Mouse (Mus musculus) MEL (cell line): ENCODE results near the gene Usp19. TPM values are rescaled to one million over a fixed set of nuclear protein-coding genes. Genes with fewer than 3 reads are reported as not detected.
A peak's percentile ranks its signal among the peaks of the same experiment; 100 is the strongest.

Experiments used
- DNase-seq: peaks from one replicate; pipeline ENCODE4 v3.0.0; 2011; ENCODE audit warnings: low read depth, low spot score
- H3K27ac ChIP-seq: 2 replicates; pipeline ENCODE4 v1.5.1; 2012; ENCODE audit warnings: low read depth, mild to moderate bottlenecking, control low read depth, low read length, moderate library complexity; ENCODE audit not compliant: control insufficient read depth
- H3K27me3 ChIP-seq, 2 experiments: fragments of 150-350 bp in 1 of 2; sonication (generic) in 1 of 2; 2 replicates each; pipeline ENCODE4 v1.6.1; 2012; ENCODE audit warnings: low read length in 2 of 2, mild to moderate bottlenecking in 2 of 2, improper control_type of control experiment in 1 of 2, moderate library complexity in 1 of 2; ENCODE audit not compliant: insufficient read depth in 2 of 2, control insufficient read depth in 1 of 2
- H3K36me3 ChIP-seq, 2 experiments: 2 replicates each; pipeline ENCODE4 v1.6.1; 2012 to 2014; ENCODE audit warnings: low read length in 2 of 2, improper control_type of control experiment in 1 of 2, inconsistent platforms in 1 of 2, mild to moderate bottlenecking in 1 of 2; ENCODE audit not compliant: insufficient read depth in 2 of 2, control insufficient read depth in 1 of 2
- H3K4me1 ChIP-seq, 2 experiments: fragments of 150-350 bp in 1 of 2; sonication (generic) in 1 of 2; 2 replicates each; pipeline ENCODE4 v1.6.1; 2012; ENCODE audit warnings: low read length in 2 of 2, improper control_type of control experiment in 1 of 2, mild to moderate bottlenecking in 1 of 2; ENCODE audit not compliant: insufficient read depth in 2 of 2, control insufficient read depth in 1 of 2
- H3K4me3 ChIP-seq, 2 experiments: fragments of 150-350 bp in 1 of 2; sonication (generic) in 1 of 2; 2 replicates each; pipeline ENCODE4 v1.5.1; 2012; ENCODE audit warnings: low read depth in 2 of 2, low read length in 2 of 2, mild to moderate bottlenecking in 2 of 2, moderate library complexity in 2 of 2, control low read depth in 1 of 2, improper control_type of control experiment in 1 of 2; ENCODE audit not compliant: control insufficient read depth in 1 of 2, insufficient read depth in 1 of 2
- H3K79me2 ChIP-seq: 2 replicates; pipeline ENCODE4 v1.6.1; 2012; ENCODE audit warnings: mild to moderate bottlenecking, low read length, moderate library complexity; ENCODE audit not compliant: control insufficient read depth, poor library complexity, insufficient read depth
- H3K9ac ChIP-seq: 2 replicates; pipeline ENCODE4 v1.6.1; 2012; ENCODE audit warnings: low read depth, mild to moderate bottlenecking, control low read depth, low read length, moderate library complexity; ENCODE audit not compliant: control insufficient read depth, poor library complexity, severe bottlenecking
- H3K9me3 ChIP-seq: fragments of 150-350 bp; sonication (generic); replicated peaks from 2 replicates; pipeline ENCODE4 v1.6.1; 2012; ENCODE audit warnings: mild to moderate bottlenecking, low read length, improper control_type of control experiment, moderate library complexity; ENCODE audit not compliant: insufficient read depth
- BHLHE40 ChIP-seq: IDR thresholded peaks from 2 replicates; pipeline ENCODE4 v1.6.1; 2012; ENCODE audit warnings: low read depth, mild to moderate bottlenecking, inconsistent platforms, low read length, improper control_type of control experiment, borderline replicate concordance
- E2F4 ChIP-seq: IDR thresholded peaks from 2 replicates; pipeline ENCODE4 v1.6.1; 2011; ENCODE audit warnings: low read depth, low read length, improper control_type of control experiment, borderline replicate concordance
- ELF1 ChIP-seq: IDR thresholded peaks from 2 replicates; pipeline ENCODE4 v1.6.1; 2014; ENCODE audit warnings: low read depth, mild to moderate bottlenecking, inconsistent platforms, low read length, improper control_type of control experiment, moderate library complexity
- GATA1 ChIP-seq: IDR thresholded peaks from 2 replicates; pipeline ENCODE4 v1.6.1; 2011; ENCODE audit warnings: low read depth, low read length, improper control_type of control experiment
- HCFC1 ChIP-seq: IDR thresholded peaks from 2 replicates; pipeline ENCODE4 v1.6.1; 2012; ENCODE audit warnings: low read depth, mild to moderate bottlenecking, inconsistent platforms, low read length, improper control_type of control experiment, moderate library complexity
- JUND ChIP-seq: IDR thresholded peaks from 2 replicates; pipeline ENCODE4 v1.6.1; 2011; ENCODE audit warnings: low read depth, mild to moderate bottlenecking, improper control_type of control experiment, low read length
- MAFK ChIP-seq: IDR thresholded peaks from 2 replicates; pipeline ENCODE4 v1.6.1; 2011; ENCODE audit warnings: low read depth, mild to moderate bottlenecking, low read length, improper control_type of control experiment, borderline replicate concordance
- MYB ChIP-seq: IDR thresholded peaks from 2 replicates; pipeline ENCODE4 v1.6.1; 2011; ENCODE audit warnings: mild to moderate bottlenecking, low read depth, low read length, improper control_type of control experiment
- MYC ChIP-seq: IDR thresholded peaks from 2 replicates; pipeline ENCODE4 v1.6.1; 2011; ENCODE audit warnings: low read depth, mild to moderate bottlenecking, low read length, improper control_type of control experiment, moderate library complexity
- NELFE ChIP-seq: IDR thresholded peaks from 2 replicates; pipeline ENCODE4 v1.6.1; 2011; ENCODE audit warnings: low read depth, low read length, improper control_type of control experiment
- POLR2A ChIP-seq, 2 experiments: IDR thresholded peaks; 2 replicates each; pipeline ENCODE4 v1.6.1; 2011 to 2012; ENCODE audit warnings: low read length in 2 of 2, mild to moderate bottlenecking in 2 of 2, control low read depth in 1 of 2, improper control_type of control experiment in 1 of 2, low read depth in 1 of 2, moderate library complexity in 1 of 2; ENCODE audit not compliant: control insufficient read depth in 1 of 2, insufficient read depth in 1 of 2, poor library complexity in 1 of 2
- POLR2AphosphoS2 ChIP-seq: IDR thresholded peaks from 2 replicates; pipeline ENCODE4 v1.6.1; 2011; ENCODE audit warnings: low read length, improper control_type of control experiment
- POLR2AphosphoS5 ChIP-seq: IDR thresholded peaks from 2 replicates; pipeline ENCODE4 v1.6.1; 2012; ENCODE audit warnings: low read depth, borderline replicate concordance, mild to moderate bottlenecking, inconsistent platforms, low read length, moderate library complexity, mixed read lengths
- RAD21 ChIP-seq: IDR thresholded peaks from 2 replicates; pipeline ENCODE4 v1.6.1; 2011; ENCODE audit warnings: mild to moderate bottlenecking, low read depth, low read length, improper control_type of control experiment
- SIN3A ChIP-seq: IDR thresholded peaks from 2 replicates; pipeline ENCODE4 v1.6.1; 2012; ENCODE audit warnings: low read length, improper control_type of control experiment, inconsistent platforms
- TAL1 ChIP-seq: IDR thresholded peaks from 2 replicates; pipeline ENCODE4 v1.6.1; 2012; ENCODE audit warnings: mild to moderate bottlenecking, inconsistent platforms, low read length, moderate library complexity, mixed read lengths
- USF1 ChIP-seq: IDR thresholded peaks from 2 replicates; pipeline ENCODE4 v1.6.1; 2014; ENCODE audit warnings: low read depth, mild to moderate bottlenecking, inconsistent platforms, low read length, improper control_type of control experiment, moderate library complexity
- USF2 ChIP-seq, 2 experiments: IDR thresholded peaks; 2 replicates each; pipeline ENCODE4 v1.6.1; 2011 to 2012; ENCODE audit warnings: improper control_type of control experiment in 2 of 2, low read length in 2 of 2, borderline replicate concordance in 1 of 2, inconsistent platforms in 1 of 2, low read depth in 1 of 2, mild to moderate bottlenecking in 1 of 2; ENCODE audit not compliant: insufficient read depth in 1 of 2
- polyA plus RNA-seq, 2 experiments: library from polyadenylated mRNA; stranded (reverse) in 1 of 2; unstranded in 1 of 2; fragments of >175 nt in 1 of 2; fragments of >200 nt in 1 of 2; gene quantifications; 2 replicates each; pipeline versions ENCODE4 v1.2.1 to v1.2.4; 2012; ENCODE audit warnings: low replicate concordance in 2 of 2, low read depth in 1 of 2; ENCODE audit not compliant: insufficient read length in 2 of 2, insufficient read depth in 1 of 2, missing spikeins in 1 of 2
- total RNA-seq: library from RNA; depleted of rRNA; stranded (reverse); fragments of 300-350 nt; gene quantifications from 2 replicates; pipeline ENCODE4 v1.2.3, GENCODE M21; 2012

The Usp19 gene
- total and polyA plus RNA-seq, 3 experiments: 76.1 to 162 TPM; not detected in 1

DNA sequence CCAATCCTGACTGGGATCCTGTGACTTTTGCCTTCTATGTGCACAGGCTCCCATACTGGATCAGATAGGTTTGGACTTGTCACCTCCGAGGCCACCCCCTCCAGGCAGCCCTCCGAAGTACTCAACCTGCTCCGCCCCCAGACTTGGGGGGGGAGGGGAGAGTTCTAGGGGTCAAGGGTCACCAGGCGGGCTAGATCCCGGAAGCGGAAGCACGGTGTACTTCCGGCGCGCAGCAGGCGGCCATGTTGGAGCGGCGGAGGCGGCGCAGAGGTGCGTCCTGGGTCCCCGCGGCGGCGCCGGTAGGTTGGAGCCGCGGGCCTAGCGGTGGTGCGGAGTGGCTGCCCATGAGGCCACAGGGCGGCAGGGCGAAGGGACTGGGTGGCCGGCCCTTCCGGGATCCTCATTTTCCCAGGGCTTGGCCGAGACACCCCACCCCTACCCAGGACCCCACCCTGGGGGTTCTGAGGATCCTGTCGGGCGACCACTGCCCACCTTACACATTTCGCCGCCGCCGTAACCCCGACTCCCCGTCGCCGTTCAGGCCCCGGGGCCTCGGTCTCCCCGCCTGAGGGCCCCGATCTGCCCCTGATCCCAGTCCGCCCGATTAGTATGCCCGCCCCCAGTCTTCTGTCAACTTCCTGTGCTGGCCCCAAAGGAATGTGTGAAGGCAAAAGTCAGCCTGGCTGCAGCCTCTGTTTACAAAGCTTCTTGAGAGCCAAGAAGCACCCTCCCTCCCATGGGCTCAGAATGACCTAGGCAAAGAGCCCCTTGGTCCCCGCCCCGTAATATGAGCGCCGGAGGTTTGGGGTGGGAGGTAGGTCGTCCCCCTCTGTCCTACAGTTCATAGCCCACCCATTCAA, 29.9 kb upstream of the Usp19 start, which contains the start of gene Ccdc71 (continued):
- TF ChIP-seq ELF1 (peak; percentile 92), BHLHE40 (0 out of 2 replicates have a peak, but pooled peaks have one; percentile 39), POLR2A (IDR thresholded peaks at IDR 0.05; ENCODE audit: control insufficient read depth in 1 of 2, insufficient read depth in 1 of 2, low read depth in 1 of 2, low read length in 2 of 2, poor library complexity in 1 of 2) (peak; percentile 10 to 79; a peak in 3 of 4 replicates), POLR2AphosphoS5 (no peak), GATA1 (no peak)

DNA sequence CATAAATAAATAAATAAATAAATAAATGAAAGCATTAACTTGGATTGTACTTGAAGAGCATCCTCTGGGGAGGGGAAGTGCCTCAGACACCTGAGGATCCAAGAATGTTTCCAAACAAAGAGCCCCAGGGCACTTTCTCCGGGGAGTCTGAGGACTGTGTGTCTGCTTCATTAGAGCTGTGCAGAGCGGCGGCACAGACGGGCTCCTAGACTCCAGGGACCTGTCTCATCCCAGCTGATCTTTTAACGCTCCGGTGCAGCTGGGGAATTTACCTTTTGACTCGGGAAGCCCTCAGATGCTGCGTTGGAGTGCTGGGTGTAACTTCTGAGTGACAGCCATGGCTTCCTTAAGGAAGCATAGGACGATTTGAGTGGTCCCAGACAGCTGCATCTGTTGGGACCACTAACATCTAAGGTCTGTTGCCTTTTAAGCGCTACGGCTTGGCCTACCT, 29.2 kb upstream of the Usp19 start, which contains the start of gene Klhdc8b:
Gene Klhdc8b, minus strand, starts transcription at position 401 of the 451 bp plus-strand sequence.
- Histone ChIP-seq H3K27me3 (no peaks in the 10 kb centered on the region), H3K79me2 (peaks cover 16% of the 10 kb centered on the region), H3K27ac (peak within 1 kb of the TSS; percentile 62), H3K4me3 (peak within 1 kb of the TSS; percentile 80 to 96), H3K4me1 (peaks cover 13 to 33% of the 10 kb centered on the region in 2 experiments), H3K9me3 (no peaks in the 10 kb centered on the region), H3K9ac (peak within 1 kb of the TSS; percentile 86)
- TF ChIP-seq MYB (no peak), POLR2AphosphoS5 (no peak), TAL1 (no peak), JUND (no peak), USF1 (no peak), NELFE (no peak), SIN3A (no peak)
- TF ChIP-seq, all 39 proteins: peak for 0
- peaks cover 0 to 27% of the 10 kb centered on the region in 2 experiments; a peak in 2 of 4 replicates for H3K36me3 ChIP-seq
- DNase-seq: no peak

GRCm38 (mm10) chr9:108461675-108462074, 28.7 kb upstream of the Usp19 start:
- Histone ChIP-seq H3K9me3 (no peaks in the 10 kb centered on the region), H3K36me3 (peaks cover 0 to 22% of the 10 kb centered on the region in 2 experiments; a peak in 2 of 4 replicates)

More at GRCm38 (mm10) chr9:108461675-108462074, 28.7 kb upstream of the Usp19 start:
- Histone ChIP-seq H3K27me3 (no peaks in the 10 kb centered on the region), H3K4me3 (peak overlapping the region; percentile 80 to 96; a peak in 3 of 4 replicates), H3K4me1 (peaks cover 10 to 28% of the 10 kb centered on the region in 2 experiments), H3K9ac (peak overlapping the region; percentile 86; the same call in 1 of the 2 replicates), H3K79me2 (peaks cover 16% of the 10 kb centered on the region), H3K27ac (no peak overlapping the region)
- TF ChIP-seq E2F4 (no peak), RAD21 (no peak), MAFK (no peak), HCFC1 (no peak), POLR2AphosphoS2 (no peak), MYC (no peak), USF2 (IDR thresholded peaks at IDR 0.05; ENCODE audit: borderline replicate concordance in 1 of 2, insufficient read depth in 1 of 2, low read depth in 1 of 2, low read length in 2 of 2) (no peak)
- DNase-seq: no peak
